Mouse (Mus musculus): Measurements from ENCODE around the gene Lce1e.
"Not testable (repeated sequence)": the region's sequence is repeated elsewhere in the genome, so short reads cannot be mapped to it uniquely, and the experiment has no call there.

Lce1e gene

DNA sequence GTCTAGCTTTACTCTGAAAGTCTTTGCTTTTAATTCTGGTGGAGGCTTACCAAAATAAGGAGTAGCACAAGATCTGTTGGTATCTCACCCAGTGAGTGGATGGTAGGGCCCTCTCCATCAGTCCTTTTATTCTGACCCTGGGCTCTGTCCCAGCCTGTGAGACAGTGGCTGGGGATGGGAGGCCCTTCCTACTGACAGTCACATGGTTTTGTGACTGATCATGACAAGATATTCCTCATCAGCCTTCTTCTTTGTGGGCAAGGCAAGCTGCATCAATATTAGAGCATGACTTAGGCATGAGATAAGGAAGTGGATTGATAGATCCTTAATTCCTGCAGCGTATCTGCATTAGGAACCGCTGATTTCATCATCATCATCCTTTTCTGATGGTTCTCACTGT, at the start of gene Lce1e:
Lce1e (minus strand) TSS at position 101 of the 400 bp plus-strand sequence.
- no peak for DNase-seq (ENCODE audit: low spot score)

DNA sequence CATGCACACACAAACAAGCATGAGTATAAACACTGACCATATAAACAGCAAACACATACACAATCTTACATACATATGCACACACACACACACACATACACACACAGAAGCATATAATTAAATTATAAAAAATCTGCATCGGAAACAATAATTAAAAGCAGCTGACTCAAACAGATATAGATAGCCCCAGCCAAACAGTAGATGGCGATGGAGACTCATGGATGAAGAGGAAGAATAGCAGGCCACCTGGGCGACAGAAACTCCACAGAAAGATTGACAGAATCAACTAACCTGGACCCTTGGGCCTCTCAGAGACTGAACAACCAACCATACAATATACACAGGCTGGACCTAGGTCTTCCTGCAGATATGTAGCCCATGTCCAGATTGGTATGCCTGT, 44.3 kb upstream of the Lce1e start:
- DNase-seq (ENCODE audit: low spot score), result no peak

DNA sequence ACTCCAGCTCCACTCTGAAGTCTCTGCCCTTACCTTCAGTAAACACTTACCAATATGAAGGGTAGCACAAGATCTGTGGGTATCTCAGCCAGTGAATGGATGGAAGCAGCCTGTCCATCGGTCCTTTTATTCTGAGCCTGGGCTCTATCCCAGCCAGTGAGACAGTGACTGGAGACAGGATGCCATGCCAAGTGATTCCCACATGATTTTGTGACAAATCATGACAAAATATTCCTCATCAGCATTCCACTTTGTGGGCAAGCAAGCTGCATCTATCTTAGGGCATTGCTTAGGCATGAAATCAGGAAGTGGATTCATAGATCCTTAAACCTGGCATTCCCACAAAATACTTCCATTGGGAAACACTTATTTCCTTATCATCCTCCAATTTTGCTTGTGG, 43.4 kb upstream of the Lce1e start, which contains the start of gene Lce1g:
Lce1g (minus strand) TSS at position 101 of the 400 bp plus-strand sequence.
- DNase-seq (ENCODE audit: low spot score), result no peak

DNA sequence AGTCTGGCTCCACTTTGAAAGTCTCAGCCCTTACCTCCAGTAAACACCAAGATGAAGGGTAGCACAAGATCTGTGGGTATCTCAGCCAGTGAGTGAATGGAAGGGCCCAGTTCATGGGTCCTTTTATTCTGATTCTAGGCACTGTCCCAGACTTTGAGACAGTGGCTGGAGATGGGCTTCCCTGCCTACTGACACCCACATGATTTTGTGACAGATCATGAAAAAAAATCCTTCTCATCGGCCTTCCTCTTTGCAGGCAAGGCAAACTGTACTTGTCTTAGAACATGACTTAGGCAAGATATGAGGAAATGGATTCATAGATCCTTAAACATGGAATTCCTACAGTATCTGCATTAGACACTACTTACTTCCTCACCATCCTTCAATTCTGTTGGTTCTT, 30.1 kb upstream of the Lce1e start, which contains the start of gene Gm38119:
Gm38119 (minus strand) TSS at position 101 of the 400 bp plus-strand sequence.
- DNase-seq (ENCODE audit: low spot score), result no peak

GRCm38 (mm10) chr3:92722631-92723030, 13.8 kb upstream of the Lce1e start:
- no peak for DNase-seq (ENCODE audit: low spot score)

GRCm38 (mm10) chr3:92720250-92720649, 11.4 kb upstream of the Lce1e start, which contains the start of gene Lce1f:
TSS of gene Lce1f (minus strand) at chr3:92720350.
- DNase-seq (ENCODE audit: low spot score), result no peak

GRCm38 (mm10) chr3:92715122-92715521, 6.2 kb upstream of the Lce1e start:
- no peak for DNase-seq (ENCODE audit: low spot score)

DNA sequence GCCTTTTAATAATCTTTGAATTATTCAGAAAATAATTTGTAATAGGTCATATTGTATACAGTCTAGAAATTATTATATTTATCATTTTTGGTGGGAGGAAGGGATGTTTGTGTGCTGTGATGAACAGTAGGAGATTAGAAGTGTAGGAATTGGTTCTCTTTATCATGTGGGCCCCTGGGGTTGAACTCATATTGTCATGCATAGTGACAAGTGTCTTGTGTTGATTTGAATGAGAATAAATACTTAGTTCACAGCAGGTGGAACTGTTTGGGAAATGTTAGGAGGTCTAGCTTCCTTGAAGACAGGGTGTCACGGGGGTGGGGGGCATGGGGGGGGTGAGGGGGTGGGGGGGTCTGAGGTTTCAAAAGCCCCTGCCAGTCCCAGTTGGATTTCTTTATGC, 14.3 kb downstream of the Lce1e start:
- DNase-seq (ENCODE audit: low spot score), result no peak

GRCm38 (mm10) chr3:92691688-92692087, 17.2 kb downstream of the Lce1e start:
- no peak for DNase-seq (ENCODE audit: low spot score)

DNA sequence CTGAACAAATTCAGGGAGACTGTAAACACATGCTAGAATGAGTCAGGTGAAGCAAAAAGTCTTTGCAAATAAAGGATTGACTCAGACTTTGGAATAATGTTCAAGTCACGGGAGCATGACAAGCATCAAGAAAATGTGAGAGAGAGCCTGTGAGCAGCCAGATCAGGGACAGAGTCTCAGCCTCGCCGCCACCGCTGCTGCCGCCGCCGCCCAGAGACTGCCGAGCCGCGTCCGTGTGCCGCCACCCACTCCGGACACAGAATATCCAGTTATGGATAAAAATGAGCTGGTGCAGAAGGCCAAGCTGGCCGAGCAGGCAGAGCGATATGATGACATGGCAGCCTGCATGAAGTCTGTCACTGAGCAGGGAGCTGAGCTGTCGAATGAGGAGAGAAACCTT, 19.7 kb downstream of the Lce1e start:
- not testable (repeated sequence) for DNase-seq (ENCODE audit: low spot score)

GRCm38 (mm10) chr3:92687110-92687509, 21.8 kb downstream of the Lce1e start, which contains the start of gene Lce1d:
TSS of gene Lce1d (minus strand) at chr3:92687210.
- DNase-seq (ENCODE audit: low spot score), result no peak

- DNase-seq (ENCODE audit: low spot score), result no peak
Observed at GRCm38 (mm10) chr3:92678947-92679346, 29.9 kb downstream of the Lce1e start, which contains the start of gene Lce1c. TSS of gene Lce1c (plus strand) at chr3:92679247.

GRCm38 (mm10) chr3:92670215-92670614, 38.7 kb downstream of the Lce1e start, which contains the start of gene Lce1a2:
TSS of gene Lce1a2 (minus strand) at chr3:92670315.
- no peak for DNase-seq (ENCODE audit: low spot score)

Measured in spleen, adult 12 weeks (tissue).